Mouse (Mus musculus) midbrain, postnatal 0 days (tissue): Measurements from ENCODE around the gene Ing5. TPM values are rescaled to one million over a fixed set of nuclear protein-coding genes. Genes with fewer than 3 reads are reported as not detected.

Experiments used
- ATAC-seq: fragments of 200-750 bp; cut with Nextera tagmentation; 2 replicates; pipeline ENCODE4 v1.8.0; 2017; ENCODE audit warnings: moderate number of reproducible peaks, mild to moderate bottlenecking, moderate TSS enrichment, moderate library complexity; ENCODE audit not compliant: low FRiP score
- DNase-seq: peaks from one replicate; pipeline ENCODE4 v3.0.0-alpha.2; 2015; ENCODE audit warnings: low spot score
- H3K27ac ChIP-seq: fragments of 300-500 bp; sonication (generic); 2 replicates; pipeline ENCODE4 v1.5.1; 2014; ENCODE audit warnings: low read depth, mild to moderate bottlenecking, low read length, mixed read lengths
- H3K27me3 ChIP-seq: fragments of 300-500 bp; sonication (generic); 2 replicates; pipeline ENCODE4 v1.6.1; 2014; ENCODE audit warnings: low read length, control low read depth, mixed read lengths; ENCODE audit not compliant: insufficient read depth
- H3K36me3 ChIP-seq: fragments of 300-500 bp; sonication (generic); 2 replicates; pipeline ENCODE4 v1.6.1; 2014; ENCODE audit warnings: low read length, control low read depth, mixed read lengths; ENCODE audit not compliant: insufficient read depth
- H3K4me1 ChIP-seq: fragments of 300-500 bp; sonication (generic); 2 replicates; pipeline ENCODE4 v1.6.1; 2014; ENCODE audit warnings: mild to moderate bottlenecking, control low read depth, antibody characterized with exemption, low read length, mixed read lengths; ENCODE audit not compliant: insufficient read depth
- H3K4me2 ChIP-seq: fragments of 300-500 bp; sonication (generic); 2 replicates; pipeline ENCODE4 v1.6.1; 2014; ENCODE audit warnings: low read depth, mild to moderate bottlenecking, low read length, mixed read lengths; ENCODE audit not compliant: poor library complexity, severe bottlenecking
- H3K4me3 ChIP-seq: fragments of 300-500 bp; sonication (generic); 2 replicates; pipeline ENCODE4 v1.5.1; 2014; ENCODE audit warnings: low read depth, mild to moderate bottlenecking, low read length, moderate library complexity
- H3K9ac ChIP-seq: fragments of 300-500 bp; sonication (generic); replicated peaks from 2 replicates; pipeline ENCODE4 v1.6.1; 2014; ENCODE audit warnings: mild to moderate bottlenecking, low read length, moderate library complexity, mixed read lengths; ENCODE audit not compliant: poor library complexity, severe bottlenecking
- H3K9me3 ChIP-seq: fragments of 300-500 bp; sonication (generic); 2 replicates; pipeline ENCODE4 v1.6.1; 2016; ENCODE audit warnings: low read length, control low read depth
- CTCF ChIP-seq: IDR thresholded peaks from 2 replicates; pipeline ENCODE4 v1.5.1; 2016; ENCODE audit warnings: antibody characterized with exemption, mild to moderate bottlenecking
- WGBS: fragments of 180-500 bp; shearing (Covaris S2); extraction: QIAGEN DNeasy Blood & Tissue Kit; methylation state at CpG from one replicate; pipeline ENCODE4 v1.1.7; 2014; 5-methylcytosine and 5-hydroxymethylcytosine counted together
- polyA plus RNA-seq: library from polyadenylated mRNA; unstranded; fragments of >200 nt; fragmentation: Nextera tagmentation; extraction: Ambion mirVana; gene quantifications from 2 replicates; pipeline ENCODE4 v1.2.1, GENCODE M21; 2015
- total RNA-seq: library from RNA; depleted of rRNA; stranded (reverse); fragments of >200 nt; gene quantifications from 2 replicates; pipeline ENCODE4 v1.2.3, GENCODE M21; 2014; rRNA removed

Gene Ing5
- total RNA-seq, result 12.6 and 13.5 TPM in 2 replicates
- 7.1 and 7.5 TPM in 2 replicates for polyA plus RNA-seq

GRCm38 (mm10) chr1:93803556-93804507, at the start of gene Ing5:
Gene Ing5, plus strand, starts transcription at chr1:93803965.
- Histone ChIP-seq H3K4me3 (peak within 1 kb of the TSS; percentile 69), H3K9me3 (no peaks in the 10 kb centered on the region), H3K27ac (peak within 1 kb of the TSS; percentile 95), H3K27me3 (no peaks in the 10 kb centered on the region), H3K36me3 (peaks cover 7% of the 10 kb centered on the region; the same call in 1 of the 2 replicates), H3K4me2 (peak within 1 kb of the TSS; percentile 68), H3K9ac (peak within 1 kb of the TSS; percentile 89), H3K4me1 (peaks cover 7% of the 10 kb centered on the region; the same call in 1 of the 2 replicates)
- peak; percentile 97 for DNase-seq
- under 1% methylated on average over 75 of the region's 94 CpGs for WGBS
- peak; percentile 95 for TF ChIP-seq CTCF
- peak; percentile 94 for ATAC-seq

GRCm38 (mm10) chr1:93754573-93755290, 49.0 kb upstream of the Ing5 start, which contains the start of gene Thap4:
Gene Thap4, minus strand, starts transcription at chr1:93754864.
- peak; percentile 95 for DNase-seq
- H3K4me1 ChIP-seq, result peaks cover 3% of the 10 kb centered on the region; the same call in 1 of the 2 replicates
- WGBS, result under 1% methylated on average over 46 of the region's 121 CpGs

GRCm38 (mm10) chr1:93755291-93755610, 48.5 kb upstream of the Ing5 start:
- peak overlapping the region; percentile 82 for H3K27ac ChIP-seq
- TF ChIP-seq CTCF, result no peak
- H3K9ac ChIP-seq, result peak overlapping the region; percentile 88
- H3K9me3 ChIP-seq, result no peaks in the 10 kb centered on the region
- peak overlapping the region; percentile 87 for H3K4me3 ChIP-seq
- peaks cover 3% of the 10 kb centered on the region; the same call in 1 of the 2 replicates for H3K4me1 ChIP-seq
- peak overlapping the region; percentile 90 for H3K4me2 ChIP-seq
- no peak for DNase-seq
- under 1% methylated on average over 13 of the region's 13 CpGs for WGBS
- H3K27me3 ChIP-seq, result no peaks in the 10 kb centered on the region
- ATAC-seq, result peak; percentile 8; the same call in 1 of the 2 replicates
- H3K36me3 ChIP-seq, result peaks cover 2% of the 10 kb centered on the region

More at GRCm38 (mm10) chr1:93754573-93755290, 49.0 kb upstream of the Ing5 start, which contains the start of gene Thap4:
- Histone ChIP-seq H3K4me2 (peak within 1 kb of the TSS; percentile 90), H3K9me3 (no peaks in the 10 kb centered on the region), H3K4me3 (peak within 1 kb of the TSS; percentile 87), H3K9ac (peak within 1 kb of the TSS; percentile 88), H3K36me3 (peaks cover 7% of the 10 kb centered on the region), H3K27ac (peak within 1 kb of the TSS; percentile 82), H3K27me3 (no peaks in the 10 kb centered on the region)
- no peak for TF ChIP-seq CTCF
- ATAC-seq, result peak; percentile 94

- H3K27ac ChIP-seq, result no peak overlapping the region
- H3K9me3 ChIP-seq, result no peaks in the 10 kb centered on the region
- DNase-seq (no peak), ATAC-seq (no peak)
- peak overlapping the region; percentile 87 for H3K4me3 ChIP-seq
- peak overlapping the region; percentile 90 for H3K4me2 ChIP-seq
- H3K27me3 ChIP-seq, result no peaks in the 10 kb centered on the region
- WGBS, result 24% methylated on average over 7 of the region's 7 CpGs
- H3K4me1 ChIP-seq, result peaks cover 3% of the 10 kb centered on the region; the same call in 1 of the 2 replicates
- H3K36me3 ChIP-seq, result no peaks in the 10 kb centered on the region; the same call in 1 of the 2 replicates
- H3K9ac ChIP-seq, result peak overlapping the region; percentile 88; the same call in 1 of the 2 replicates
- TF ChIP-seq CTCF, result no peak
Observed at GRCm38 (mm10) chr1:93755618-93756017, 48.1 kb upstream of the Ing5 start.

GRCm38 (mm10) chr1:93756154-93756553, 47.6 kb upstream of the Ing5 start:
- DNase-seq, result no peak
- H3K4me2 ChIP-seq, result peak overlapping the region; percentile 90; the same call in 1 of the 2 replicates
- no peaks in the 10 kb centered on the region for H3K36me3 ChIP-seq
- H3K4me3 ChIP-seq, result no peak overlapping the region
- no peak for TF ChIP-seq CTCF
- no peak overlapping the region for H3K9ac ChIP-seq
- H3K9me3 ChIP-seq, result no peaks in the 10 kb centered on the region
- ATAC-seq, result no peak
- H3K27me3 ChIP-seq, result no peaks in the 10 kb centered on the region
- no peak overlapping the region for H3K27ac ChIP-seq
- peaks cover 3% of the 10 kb centered on the region; the same call in 1 of the 2 replicates for H3K4me1 ChIP-seq
